In genomic region chr10:95882036-95882435, GRCm38 (mm10) we compare ENCODE assay signal across 20 mouse cellular contexts. TPM values are rescaled to one million over a fixed set of nuclear protein-coding genes. Genes with fewer than 3 reads are reported as not detected.
DNase-seq lines count a peak whose midpoint lies in the region; ATAC-seq lines count a peak whose summit lies in the region.
"Had no signal": no experiment of that assay in that cellular context is flagged by ENCODE, and none has a peak within 500 bp of the region (broad histone marks: within the 10 kb centered on the region; RNA-seq: fewer than 3 reads in every experiment).

No protein-coding gene starts in this region.

- H3K27me3 ChIP-seq in hindbrain, embryonic 10.5 days (ENCODE audit: insufficient read depth, poor library complexity, severe bottlenecking): no peaks in the 10 kb centered on the region
- H3K27me3 ChIP-seq in hindbrain, embryonic 11.5 days (ENCODE audit: control insufficient read depth, insufficient read depth, low read length): no peaks in the 10 kb centered on the region
- no peaks in the 10 kb centered on the region for H3K27me3 ChIP-seq in lung, embryonic 15.5 days
- H3K27me3 ChIP-seq in embryonic facial prominence, embryonic 13.5 days: no peaks in the 10 kb centered on the region
- no peaks in the 10 kb centered on the region for H3K27me3 ChIP-seq in neural tube, embryonic 14.5 days (ENCODE audit: control insufficient read depth, insufficient read depth, low read length)
- H3K27me3 ChIP-seq: heart, embryonic 15.5 days; liver, embryonic 15.5 days; midbrain, embryonic 13.5 days had no signal

- H3K4me2 ChIP-seq in hindbrain, embryonic 11.5 days (replicated peaks; ENCODE audit: low read depth, low read length): no peak overlapping the region
- peak overlapping the region; percentile 20 for H3K4me2 ChIP-seq in lung, embryonic 15.5 days
- peak overlapping the region; percentile 33 for H3K4me2 ChIP-seq in embryonic facial prominence, embryonic 13.5 days
- peak overlapping the region; percentile 6; the same call in 1 of the 2 replicates for H3K4me2 ChIP-seq in neural tube, embryonic 14.5 days (ENCODE audit: low read depth, low read length)
- H3K4me2 ChIP-seq: heart, embryonic 15.5 days; liver, embryonic 15.5 days; midbrain, embryonic 13.5 days had no signal

- no peak for DNase-seq in hindbrain, embryonic 10.5 days (ENCODE audit: low spot score)
- DNase-seq in hindbrain, embryonic 11.5 days (ENCODE audit: low spot score): no peak
- no peak for DNase-seq in lung, postnatal 36 days
- DNase-seq in cerebellum, adult 11-12 months: no peak
- DNase-seq: B cell, adult 2 months; cerebellum, postnatal 36 days; layer of hippocampus, postnatal 36 days; lung, postnatal 4 days; thymus, postnatal 36 days had no signal

- H3K4me3 ChIP-seq in hindbrain, embryonic 10.5 days: no peak overlapping the region
- no peak overlapping the region for H3K4me3 ChIP-seq in hindbrain, embryonic 11.5 days (ENCODE audit: low read depth, low read length)
- H3K4me3 ChIP-seq in lung, embryonic 15.5 days: no peak overlapping the region
- no peak overlapping the region for H3K4me3 ChIP-seq in embryonic facial prominence, embryonic 13.5 days
- H3K4me3 ChIP-seq in neural tube, embryonic 14.5 days (ENCODE audit: low read depth, low read length): no peak overlapping the region
- H3K4me3 ChIP-seq: heart, embryonic 15.5 days; liver, embryonic 15.5 days; midbrain, embryonic 13.5 days had no signal

- H3K27ac ChIP-seq in hindbrain, embryonic 10.5 days: 0 out of 2 replicates have a peak overlapping the region, but pooled peaks have one; percentile 29
- H3K27ac ChIP-seq in hindbrain, embryonic 11.5 days (ENCODE audit: low read depth, low read length): no peak overlapping the region
- H3K27ac ChIP-seq in lung, embryonic 15.5 days: no peak overlapping the region
- no peak overlapping the region for H3K27ac ChIP-seq in embryonic facial prominence, embryonic 13.5 days
- no peak overlapping the region; the same call in 1 of the 2 replicates for H3K27ac ChIP-seq in neural tube, embryonic 14.5 days (ENCODE audit: low read depth, low read length)
- H3K27ac ChIP-seq: heart, embryonic 15.5 days; liver, embryonic 15.5 days; midbrain, embryonic 13.5 days had no signal

- no peaks in the 10 kb centered on the region for H3K9me3 ChIP-seq in hindbrain, embryonic 10.5 days
- no peaks in the 10 kb centered on the region for H3K9me3 ChIP-seq in hindbrain, embryonic 11.5 days (ENCODE audit: control insufficient read depth, low read length)
- H3K9me3 ChIP-seq in lung, embryonic 15.5 days: no peaks in the 10 kb centered on the region
- H3K9me3 ChIP-seq in embryonic facial prominence, embryonic 13.5 days: no peaks in the 10 kb centered on the region
- no peaks in the 10 kb centered on the region for H3K9me3 ChIP-seq in neural tube, embryonic 14.5 days (ENCODE audit: control insufficient read depth, low read length)
- H3K9me3 ChIP-seq: heart, embryonic 15.5 days; liver, embryonic 15.5 days; midbrain, embryonic 13.5 days had no signal

- H3K9ac ChIP-seq in hindbrain, embryonic 11.5 days (ENCODE audit: low read depth, low read length): no peak overlapping the region
- H3K9ac ChIP-seq in lung, embryonic 15.5 days: no peak overlapping the region
- 0 out of 2 replicates have a peak overlapping the region, but pooled peaks have one; percentile 22 for H3K9ac ChIP-seq in embryonic facial prominence, embryonic 13.5 days
- no peak overlapping the region for H3K9ac ChIP-seq in neural tube, embryonic 14.5 days (replicated peaks; ENCODE audit: low read depth, low read length)
- H3K9ac ChIP-seq: heart, embryonic 15.5 days; liver, embryonic 15.5 days; midbrain, embryonic 13.5 days had no signal

- WGBS in hindbrain, embryonic 10.5 days: 70% methylated on average over 9 of the region's 9 CpGs
- WGBS in hindbrain, embryonic 11.5 days: 65% methylated on average over 9 of the region's 9 CpGs
- 35% methylated on average over 9 of the region's 9 CpGs for WGBS in lung, embryonic 15.5 days
- WGBS in embryonic facial prominence, embryonic 13.5 days: 52% methylated on average over 9 of the region's 9 CpGs
- 40% methylated on average over 9 of the region's 9 CpGs for WGBS in neural tube, embryonic 14.5 days

- H3K4me1 ChIP-seq in hindbrain, embryonic 10.5 days (replicated peaks): peaks cover 8% of the 10 kb centered on the region; the same call in 1 of the 2 replicates
- no peaks in the 10 kb centered on the region for H3K4me1 ChIP-seq in hindbrain, embryonic 11.5 days (replicated peaks; ENCODE audit: control insufficient read depth, insufficient read depth, low read length)
- 0 out of 2 replicates have a peak, but pooled peaks cover 4% of the 10 kb centered on the region for H3K4me1 ChIP-seq in lung, embryonic 15.5 days
- H3K4me1 ChIP-seq in embryonic facial prominence, embryonic 13.5 days: no peaks in the 10 kb centered on the region; the same call in 1 of the 2 replicates
- H3K4me1 ChIP-seq in neural tube, embryonic 14.5 days (ENCODE audit: control insufficient read depth, insufficient read depth, low read length): no peaks in the 10 kb centered on the region; the same call in 1 of the 2 replicates
- H3K4me1 ChIP-seq: heart, embryonic 15.5 days; liver, embryonic 15.5 days; midbrain, embryonic 13.5 days had no signal

- ATAC-seq in hindbrain, embryonic 11.5 days (ENCODE audit: low FRiP score): no peak
- no peak for ATAC-seq in lung, embryonic 15.5 days (ENCODE audit: borderline replicate concordance, extremely low read depth, low FRiP score, low TSS enrichment)
- ATAC-seq in embryonic facial prominence, embryonic 13.5 days (ENCODE audit: insufficient number of reproducible peaks, insufficient read depth, low FRiP score, low TSS enrichment, low read depth): no peak
- ATAC-seq in neural tube, embryonic 14.5 days (ENCODE audit: low read depth): no peak
- ATAC-seq: inflammation-experienced regulatory T-cells, adult 6 months; midbrain, embryonic 13.5 days had no signal

- no peaks in the 10 kb centered on the region for H3K36me3 ChIP-seq in hindbrain, embryonic 10.5 days
- H3K36me3 ChIP-seq in hindbrain, embryonic 11.5 days (ENCODE audit: control insufficient read depth, insufficient read depth, low read length): no peaks in the 10 kb centered on the region
- H3K36me3 ChIP-seq in lung, embryonic 15.5 days: no peaks in the 10 kb centered on the region
- H3K36me3 ChIP-seq in embryonic facial prominence, embryonic 13.5 days: no peaks in the 10 kb centered on the region
- H3K36me3 ChIP-seq in neural tube, embryonic 14.5 days (ENCODE audit: control insufficient read depth, insufficient read depth, low read length): no peaks in the 10 kb centered on the region
- H3K36me3 ChIP-seq: heart, embryonic 15.5 days; liver, embryonic 15.5 days; midbrain, embryonic 13.5 days had no signal

RNA-seq across cellular contexts. Expression of gene Gm33543, which starts 39.3 kb away (rescaled TPM):
- polyA plus RNA-seq in hindbrain, embryonic 10.5 days (2016; fragmentation: Nextera tagmentation; extraction: Ambion mirVana): not detected in 2 replicates
- not detected in 2 replicates for polyA plus RNA-seq in hindbrain, embryonic 11.5 days (2014; fragmentation: Nextera tagmentation; extraction: Ambion mirVana)
- polyA plus RNA-seq in lung, embryonic 15.5 days (2015; fragmentation: Nextera tagmentation; extraction: Ambion mirVana): not detected in 2 replicates
- not detected in 2 replicates for polyA plus RNA-seq in embryonic facial prominence, embryonic 13.5 days (2015; fragmentation: Nextera tagmentation; extraction: Ambion mirVana)
- not detected in 2 replicates for polyA plus RNA-seq in neural tube, embryonic 14.5 days (2014; fragmentation: Nextera tagmentation; extraction: Ambion mirVana)
- polyA plus RNA-seq: embryonic facial prominence, embryonic 11.5 days; forebrain, embryonic 11.5 days; heart, embryonic 15.5 days; inflammation-experienced regulatory T-cells, adult 6 months; large intestine, adult 2 months; limb, embryonic 11.5 days; midbrain, embryonic 13.5 days had no signal

RNA-seq across cellular contexts. Expression of gene Eea1, which starts 58.4 kb away (rescaled TPM):
- polyA plus RNA-seq in hindbrain, embryonic 10.5 days (2016; fragmentation: Nextera tagmentation; extraction: Ambion mirVana): 9.2 and 10.3 TPM in 2 replicates
- 15.3 and 18.4 TPM in 2 replicates for polyA plus RNA-seq in hindbrain, embryonic 11.5 days (2014; fragmentation: Nextera tagmentation; extraction: Ambion mirVana)
- polyA plus RNA-seq in lung, embryonic 15.5 days (2015; fragmentation: Nextera tagmentation; extraction: Ambion mirVana): 17.3 and 18.8 TPM in 2 replicates
- polyA plus RNA-seq in embryonic facial prominence, embryonic 13.5 days (2015; fragmentation: Nextera tagmentation; extraction: Ambion mirVana): 20.3 and 21.5 TPM in 2 replicates
- polyA plus RNA-seq in neural tube, embryonic 14.5 days (2014; fragmentation: Nextera tagmentation; extraction: Ambion mirVana): 24.7 and 30.1 TPM in 2 replicates
